Mouse (Mus musculus): ENCODE data around the gene Mtnr1a. TPM values are rescaled to one million over a fixed set of nuclear protein-coding genes. Genes with fewer than 3 reads are reported as not detected.

The Mtnr1a gene
- polyA plus RNA-seq, 2 experiments, result 0.26 TPM; not detected in 1

DNA sequence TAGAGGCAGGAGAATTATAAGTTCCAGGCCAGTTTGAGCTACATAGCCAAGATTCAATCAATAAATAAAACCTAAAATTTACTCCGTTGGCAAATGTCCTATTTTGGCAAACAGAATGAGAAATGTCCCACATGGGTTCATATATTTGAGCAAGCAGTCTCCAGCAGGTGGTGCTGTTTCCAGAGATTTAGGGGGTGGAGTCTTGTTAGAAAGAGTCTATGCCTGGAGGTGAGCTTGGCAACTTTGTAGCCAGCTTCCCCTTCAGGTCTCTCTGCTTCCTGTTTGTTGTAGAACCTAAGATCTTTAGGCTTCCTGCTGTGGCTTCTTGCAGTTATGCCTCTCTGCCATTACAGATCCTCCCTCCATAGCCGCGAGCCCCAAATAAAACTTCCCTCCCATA is 13.4 kb upstream of the Mtnr1a start:
- Histone ChIP-seq H3K9me3 (ENCODE audit: control insufficient read depth, low read length) (no peaks in the 10 kb centered on the region), H3K27me3 (ENCODE audit: control insufficient read depth, insufficient read depth, low read length) (no peaks in the 10 kb centered on the region), H3K4me3 (replicated peaks; ENCODE audit: low read length) (no peak overlapping the region), H3K4me2 (replicated peaks; ENCODE audit: low read depth, low read length, severe bottlenecking) (no peak overlapping the region), H3K9ac (ENCODE audit: low read depth, low read length, severe bottlenecking) (no peak overlapping the region), H3K36me3 (ENCODE audit: control insufficient read depth, insufficient read depth, low read length) (peaks cover 41% of the 10 kb centered on the region), H3K4me1 (ENCODE audit: control insufficient read depth, insufficient read depth, low read length) (no peaks in the 10 kb centered on the region), H3K27ac (replicated peaks; ENCODE audit: low read depth, low read length) (no peak overlapping the region)
- DNase-seq (ENCODE audit: low spot score), result no peak
- no peak for TF ChIP-seq POLR2A (IDR thresholded peaks at IDR 0.05; ENCODE audit: borderline replicate concordance, extremely low read depth, insufficient read depth, insufficient read length)
- no peak for ATAC-seq (ENCODE audit: low FRiP score, low read depth)
- 95% methylated on average over 3 of the region's 3 CpGs for WGBS

DNA sequence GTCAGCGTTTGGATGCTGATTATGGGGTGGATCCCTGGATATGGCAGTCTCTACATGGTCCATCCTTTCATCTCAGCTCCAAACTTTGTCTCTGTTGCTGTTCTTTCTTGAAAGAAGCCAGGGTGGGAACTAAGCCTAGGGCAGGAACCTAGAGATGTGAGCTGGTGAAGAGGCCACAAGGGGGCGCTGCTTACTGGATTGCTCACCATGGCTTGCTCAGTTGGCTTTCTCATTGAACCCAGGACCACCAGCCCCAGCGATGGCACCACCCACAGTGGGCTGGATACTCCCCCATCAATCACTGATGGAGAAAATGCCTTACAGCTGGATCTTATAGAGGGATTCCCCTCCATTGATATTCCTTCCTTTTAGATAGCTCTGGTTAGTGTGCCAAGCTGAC is 12.1 kb upstream of the Mtnr1a start:
- H3K27ac ChIP-seq (replicated peaks; ENCODE audit: low read depth, low read length), result no peak overlapping the region
- 29% methylated on average over 2 of the region's 3 CpGs for WGBS
- no peak for DNase-seq (ENCODE audit: low spot score)

DNA sequence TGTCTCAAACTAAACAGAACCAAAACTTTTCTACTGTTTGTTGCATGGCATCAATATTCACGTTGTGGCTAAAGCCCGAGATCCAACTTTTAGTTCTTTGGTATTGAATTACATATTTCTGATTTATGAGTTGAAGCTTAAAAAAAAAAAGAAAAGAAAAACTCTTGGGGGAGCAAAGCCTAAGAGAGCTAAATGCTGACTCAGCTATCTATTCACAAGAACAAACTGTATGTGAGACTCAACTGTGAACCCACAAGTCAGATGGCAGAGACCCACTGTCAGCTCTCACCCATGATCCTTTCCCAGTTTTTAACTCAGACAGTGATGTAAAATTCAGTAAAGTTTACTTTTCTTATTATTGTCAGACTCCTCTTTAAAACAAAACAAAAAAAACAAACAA is 8.9 kb upstream of the Mtnr1a start:
- no peak overlapping the region for H3K9ac ChIP-seq (ENCODE audit: low read depth, low read length, severe bottlenecking)
- TF ChIP-seq POLR2A (IDR thresholded peaks at IDR 0.05; ENCODE audit: borderline replicate concordance, extremely low read depth, insufficient read depth, insufficient read length), result no peak
- no peaks in the 10 kb centered on the region for H3K36me3 ChIP-seq (ENCODE audit: control insufficient read depth, insufficient read depth, low read length)
- no peaks in the 10 kb centered on the region for H3K4me1 ChIP-seq (ENCODE audit: control insufficient read depth, insufficient read depth, low read length)
- no peaks in the 10 kb centered on the region for H3K9me3 ChIP-seq (ENCODE audit: control insufficient read depth, low read length)
- no peak overlapping the region for H3K4me3 ChIP-seq (replicated peaks; ENCODE audit: low read length)
- ATAC-seq (ENCODE audit: low FRiP score, low read depth), result no peak
- H3K27me3 ChIP-seq (ENCODE audit: control insufficient read depth, insufficient read depth, low read length), result no peaks in the 10 kb centered on the region
- H3K27ac ChIP-seq (replicated peaks; ENCODE audit: low read depth, low read length), result no peak overlapping the region
- H3K4me2 ChIP-seq (replicated peaks; ENCODE audit: low read depth, low read length, severe bottlenecking), result no peak overlapping the region
- no peak for DNase-seq (ENCODE audit: low spot score)
- WGBS, result 81% methylated on average over 2 of the region's 2 CpGs

More for the DNA sequence above, 12.1 kb upstream of the Mtnr1a start:
- Histone ChIP-seq H3K9ac (ENCODE audit: low read depth, low read length, severe bottlenecking) (no peak overlapping the region), H3K4me3 (replicated peaks; ENCODE audit: low read length) (no peak overlapping the region), H3K36me3 (ENCODE audit: control insufficient read depth, insufficient read depth, low read length) (peaks cover 27% of the 10 kb centered on the region), H3K27me3 (ENCODE audit: control insufficient read depth, insufficient read depth, low read length) (no peaks in the 10 kb centered on the region), H3K9me3 (ENCODE audit: control insufficient read depth, low read length) (no peaks in the 10 kb centered on the region), H3K4me1 (ENCODE audit: control insufficient read depth, insufficient read depth, low read length) (no peaks in the 10 kb centered on the region), H3K4me2 (replicated peaks; ENCODE audit: low read depth, low read length, severe bottlenecking) (no peak overlapping the region)
- no peak for TF ChIP-seq POLR2A (IDR thresholded peaks at IDR 0.05; ENCODE audit: borderline replicate concordance, extremely low read depth, insufficient read depth, insufficient read length)
- ATAC-seq (ENCODE audit: low FRiP score, low read depth), result no peak

DNA sequence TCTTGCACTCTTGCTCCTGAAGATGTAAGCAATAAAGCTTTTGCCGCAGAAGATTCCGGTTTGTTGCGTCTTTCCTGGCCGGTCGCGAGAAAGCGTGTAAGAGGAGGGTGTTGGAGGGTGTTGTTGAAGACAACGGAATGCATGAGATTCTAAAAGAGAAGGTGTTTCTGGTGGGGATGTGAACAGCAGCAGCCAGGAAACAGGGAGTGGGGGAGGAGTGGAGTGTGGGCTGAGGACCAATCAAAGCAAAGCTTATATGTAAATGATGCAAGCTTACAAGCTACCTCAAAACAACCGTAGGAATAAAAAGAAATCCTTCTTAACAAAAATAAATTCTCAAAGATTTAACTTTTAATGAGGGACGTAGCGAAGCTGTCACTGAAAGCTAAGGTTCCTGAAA is 6.6 kb upstream of the Mtnr1a start:
- Histone ChIP-seq H3K4me2 (replicated peaks; ENCODE audit: low read depth, low read length, severe bottlenecking) (no peak overlapping the region), H3K27ac (replicated peaks; ENCODE audit: low read depth, low read length) (no peak overlapping the region), H3K9me3 (ENCODE audit: control insufficient read depth, low read length) (no peaks in the 10 kb centered on the region), H3K9ac (ENCODE audit: low read depth, low read length, severe bottlenecking) (no peak overlapping the region), H3K4me3 (replicated peaks; ENCODE audit: low read length) (no peak overlapping the region), H3K27me3 (ENCODE audit: control insufficient read depth, insufficient read depth, low read length) (no peaks in the 10 kb centered on the region), H3K4me1 (ENCODE audit: control insufficient read depth, insufficient read depth, low read length) (no peaks in the 10 kb centered on the region), H3K36me3 (ENCODE audit: control insufficient read depth, insufficient read depth, low read length) (no peaks in the 10 kb centered on the region)
- DNase-seq (ENCODE audit: low spot score) (no peak), ATAC-seq (ENCODE audit: low FRiP score, low read depth) (no peak)
- 90% methylated on average over 11 of the region's 11 CpGs for WGBS
- TF ChIP-seq POLR2A (IDR thresholded peaks at IDR 0.05; ENCODE audit: borderline replicate concordance, extremely low read depth, insufficient read depth, insufficient read length), result no peak

DNA sequence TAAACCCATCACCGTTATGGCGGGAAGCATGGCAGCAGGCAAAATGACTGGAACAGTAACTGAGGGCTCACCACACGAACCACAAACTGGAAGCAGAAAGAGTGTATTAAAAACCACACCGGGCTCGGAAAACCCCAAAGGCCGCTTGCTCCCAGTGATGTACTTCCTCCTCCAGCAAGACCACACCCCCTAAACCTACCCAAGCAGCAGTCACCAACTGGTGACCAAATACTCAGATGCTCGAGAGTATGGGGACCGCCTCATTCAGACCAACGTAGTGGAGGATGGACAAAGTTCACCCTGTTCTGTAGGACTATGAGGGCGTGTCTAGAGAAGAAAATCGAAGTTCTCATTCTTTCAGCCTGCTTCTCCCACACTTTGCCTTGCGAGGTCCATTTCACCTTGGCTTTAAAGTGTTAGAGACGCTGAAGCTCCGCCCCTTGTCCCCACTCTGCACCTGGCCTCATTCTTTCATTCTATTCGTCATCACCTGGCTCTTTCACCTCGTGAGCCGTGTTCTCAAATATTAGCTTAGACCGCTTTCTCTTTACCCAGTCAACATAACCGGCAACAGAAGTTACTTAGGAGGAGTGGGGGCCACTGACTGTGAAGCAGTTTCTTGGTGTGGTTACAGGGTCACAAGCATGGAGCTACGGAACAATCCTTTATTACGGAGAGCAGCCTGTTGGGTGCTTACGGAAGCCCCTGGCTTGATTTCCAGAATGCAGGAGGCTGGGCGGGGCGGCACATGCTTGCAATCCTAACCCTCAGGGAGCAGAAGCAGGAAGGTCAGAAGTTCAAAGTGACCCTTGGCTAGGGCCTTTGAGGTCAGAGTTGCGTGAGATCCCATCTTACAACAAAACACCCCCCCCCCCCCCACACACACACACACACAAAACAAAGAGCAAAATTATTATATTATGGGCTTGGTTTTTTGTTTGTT is 5.7 kb upstream of the Mtnr1a start:
- H3K9me3 ChIP-seq (ENCODE audit: control insufficient read depth, low read length), result no peaks in the 10 kb centered on the region
- ATAC-seq (ENCODE audit: low FRiP score, low read depth) (no peak), DNase-seq (ENCODE audit: low spot score) (no peak)
- H3K4me2 ChIP-seq (replicated peaks; ENCODE audit: low read depth, low read length, severe bottlenecking), result no peak overlapping the region
- 78% methylated on average over 25 of the region's 25 CpGs for WGBS
- no peak for TF ChIP-seq POLR2A (IDR thresholded peaks at IDR 0.05; ENCODE audit: borderline replicate concordance, extremely low read depth, insufficient read depth, insufficient read length)
- no peak overlapping the region for H3K4me3 ChIP-seq (replicated peaks; ENCODE audit: low read length)
- H3K9ac ChIP-seq (ENCODE audit: low read depth, low read length, severe bottlenecking), result no peak overlapping the region
- H3K27ac ChIP-seq (replicated peaks; ENCODE audit: low read depth, low read length), result no peak overlapping the region
- H3K36me3 ChIP-seq (ENCODE audit: control insufficient read depth, insufficient read depth, low read length), result no peaks in the 10 kb centered on the region
- no peaks in the 10 kb centered on the region for H3K4me1 ChIP-seq (ENCODE audit: control insufficient read depth, insufficient read depth, low read length)
- no peaks in the 10 kb centered on the region for H3K27me3 ChIP-seq (ENCODE audit: control insufficient read depth, insufficient read depth, low read length)

All from limb, embryonic 14.5 days (tissue).